Comparison of ENCODE assay signal across 12 mouse cellular contexts in genomic region chr2:126619249-126619704, GRCm38 (mm10). TPM values are rescaled to one million over a fixed set of nuclear protein-coding genes. Genes with fewer than 3 reads are reported as not detected.
DNase-seq lines count a peak whose midpoint lies in the region; ATAC-seq and TF ChIP-seq lines count a peak whose summit lies in the region.
"Had no signal": no experiment of that assay in that cellular context is flagged by ENCODE, and none has a peak within 500 bp of the region (broad histone marks: within the 10 kb centered on the region; RNA-seq: fewer than 3 reads in every experiment).

Gene Hdc (minus strand): TSS chr2:126619299.

- TF ChIP-seq POLR2A in testis, adult 2 months (IDR thresholded peaks at IDR 0.05; ENCODE audit: control insufficient read depth, low read depth, low read length): no peak

- H3K36me3 ChIP-seq in heart, embryonic 13.5 days: no peaks in the 10 kb centered on the region
- H3K36me3 ChIP-seq in testis, adult 2 months (ENCODE audit: control insufficient read depth, insufficient read depth, low read length): no peaks in the 10 kb centered on the region
- H3K36me3 ChIP-seq in liver, embryonic 12.5 days: no peaks in the 10 kb centered on the region

- 30% methylated on average over 14 of the region's 14 CpGs for WGBS in heart, embryonic 13.5 days
- WGBS in liver, embryonic 12.5 days (ENCODE audit: insufficient replicate concordance): 26% methylated on average over 14 of the region's 14 CpGs

- DNase-seq in heart, adult 9 months (ENCODE audit: low spot score in 2 of 2): no peak
- no peak for DNase-seq in testis, postnatal 10 days (ENCODE audit: low spot score)
- DNase-seq in cerebellum, postnatal 4 days (ENCODE audit: low spot score in 2 of 2): no peak
- DNase-seq in embryo, embryonic 10 days (ENCODE audit: low spot score): no peak
- DNase-seq in spleen, postnatal 10 days (ENCODE audit: low spot score in 2 of 2): no peak
- DNase-seq: cerebellum, adult 11-12 months; gastrocnemius, adult 2 months had no signal

- H3K27ac ChIP-seq in heart, embryonic 13.5 days (replicated peaks): peak within 1 kb of the TSS; percentile 60
- H3K27ac ChIP-seq in testis, adult 2 months (ENCODE audit: control insufficient read depth, insufficient read depth, low read depth, low read length): peak within 1 kb of the TSS; percentile 61
- no peak within 1 kb of the TSS for H3K27ac ChIP-seq in liver, embryonic 12.5 days
- H3K27ac ChIP-seq: gastrocnemius, adult 2 months had no signal

- no peak for ATAC-seq in heart, embryonic 13.5 days (ENCODE audit: extremely low read depth, insufficient number of reproducible peaks, low FRiP score, low TSS enrichment)
- no peak for ATAC-seq in liver, embryonic 12.5 days
- ATAC-seq: CD4-positive, CD25-positive, alpha-beta regulatory T cell, adult 4 months; intestine, postnatal 0 days had no signal

- no peaks in the 10 kb centered on the region for H3K9me3 ChIP-seq in heart, embryonic 13.5 days
- no peaks in the 10 kb centered on the region for H3K9me3 ChIP-seq in liver, embryonic 12.5 days (replicated peaks)

- H3K4me3 ChIP-seq in heart, embryonic 13.5 days: peak within 1 kb of the TSS; percentile 18; the same call in 1 of the 2 replicates
- no peak within 1 kb of the TSS for H3K4me3 ChIP-seq in testis, adult 2 months (ENCODE audit: control insufficient read depth, low read depth, low read length)
- no peak within 1 kb of the TSS; the same call in 1 of the 2 replicates for H3K4me3 ChIP-seq in liver, embryonic 12.5 days
- H3K4me3 ChIP-seq: gastrocnemius, adult 2 months had no signal

- TF ChIP-seq CTCF in testis, adult 2 months (IDR thresholded peaks at IDR 0.05; ENCODE audit: control insufficient read depth, insufficient read depth, insufficient replicate concordance, low read depth, low read length): no peak

- peak within 1 kb of the TSS; percentile 60; the same call in 1 of the 2 replicates for H3K9ac ChIP-seq in heart, embryonic 13.5 days
- no peak within 1 kb of the TSS for H3K9ac ChIP-seq in liver, embryonic 12.5 days

- peaks cover 16% of the 10 kb centered on the region for H3K4me1 ChIP-seq in heart, embryonic 13.5 days
- H3K4me1 ChIP-seq in testis, adult 2 months (ENCODE audit: control insufficient read depth, insufficient read depth, low read length): peaks cover 3% of the 10 kb centered on the region
- peaks cover 14% of the 10 kb centered on the region for H3K4me1 ChIP-seq in liver, embryonic 12.5 days

- H3K27me3 ChIP-seq in heart, embryonic 13.5 days (replicated peaks): no peaks in the 10 kb centered on the region
- H3K27me3 ChIP-seq in testis, adult 2 months (ENCODE audit: control insufficient read depth, insufficient read depth, low read length): no peaks in the 10 kb centered on the region
- no peaks in the 10 kb centered on the region for H3K27me3 ChIP-seq in liver, embryonic 12.5 days (replicated peaks)

- H3K4me2 ChIP-seq in heart, embryonic 13.5 days: peak within 1 kb of the TSS; percentile 58
- peak within 1 kb of the TSS; percentile 43 for H3K4me2 ChIP-seq in liver, embryonic 12.5 days

RNA-seq across cellular contexts. Expression of gene Hdc, which starts in this region (rescaled TPM):
- polyA plus RNA-seq in heart, embryonic 13.5 days (2015; fragmentation: Nextera tagmentation; extraction: Ambion mirVana): 3.8 and 4.2 TPM in 2 replicates
- 22.3 and 23.7 TPM in 2 replicates for polyA plus RNA-seq in testis, adult 2 months (2012; rRNA removed)
- polyA plus RNA-seq in liver, embryonic 12.5 days (2016; fragmentation: Nextera tagmentation; extraction: Ambion mirVana): 6.1 and 6.5 TPM in 2 replicates
